Mouse (Mus musculus): ENCODE results near the gene Accs. TPM values are rescaled to one million over a fixed set of nuclear protein-coding genes. Genes with fewer than 3 reads are reported as not detected.

Gene Accs
- total and polyA plus RNA-seq, 3 experiments: 5.7 to 6.7 (median 6.2) TPM

DNA sequence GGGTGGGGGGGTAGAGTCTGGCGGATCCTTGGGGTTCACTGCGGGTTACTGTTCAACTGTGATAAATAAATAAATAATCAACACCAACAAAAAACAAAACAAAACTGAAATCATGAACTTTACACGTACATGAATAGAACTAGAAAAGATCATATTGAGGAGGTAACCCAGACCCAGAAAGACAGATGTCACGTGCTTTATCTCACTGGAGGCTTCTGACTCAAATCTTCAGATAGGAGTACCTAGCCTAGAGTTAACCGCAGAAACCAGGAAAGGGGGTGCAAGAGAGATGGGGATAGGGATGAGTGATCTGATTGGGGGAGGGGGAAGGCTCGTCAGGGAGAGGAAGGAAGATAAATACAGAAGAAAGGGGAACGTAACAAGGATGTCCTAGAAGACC lies 39.3 kb upstream of the Accs start:
- Histone ChIP-seq H3K36me3 (replicated peaks in 1 of 2; ENCODE audit: control insufficient read depth in 1 of 2, insufficient read depth in 1 of 2, low read length in 1 of 2) (no peaks in the 10 kb centered on the region), H3K4me1 (ENCODE audit: control insufficient read depth in 1 of 2, insufficient read depth in 2 of 2) (peaks cover 6 to 10% of the 10 kb centered on the region in 2 experiments; a peak in 2 of 4 replicates), H3K27ac (ENCODE audit: insufficient read depth, low read depth) (no peak overlapping the region), H3K27me3 (replicated peaks) (no peaks in the 10 kb centered on the region), H3K9ac (ENCODE audit: insufficient read depth, low read depth) (no peak overlapping the region), H3K9me3 (replicated peaks; ENCODE audit: low read length) (no peaks in the 10 kb centered on the region), H3K79me2 (replicated peaks; ENCODE audit: control insufficient read depth, extremely low read depth, insufficient read depth, poor library complexity, severe bottlenecking) (no peaks in the 10 kb centered on the region), H3K4me2 (ENCODE audit: insufficient read depth, low read depth, poor library complexity, severe bottlenecking) (no peak overlapping the region), H3K4me3 (replicated peaks in 1 of 3; ENCODE audit: low read depth in 2 of 3, low read length in 2 of 3, poor library complexity in 1 of 3) (no peak overlapping the region)
- no peak for TF ChIP-seq MAX (IDR thresholded peaks at IDR 0.05; ENCODE audit: low read length)
- no peak for TF ChIP-seq CTCF (conservative IDR thresholded peaks at IDR 0.05 in 1 of 2, IDR thresholded peaks at IDR 0.05 in 1 of 2; ENCODE audit: low read depth in 2 of 2, low read length in 2 of 2)
- TF ChIP-seq SIN3A (IDR thresholded peaks at IDR 0.05; ENCODE audit: low read length): no peak
- no peak for TF ChIP-seq POLR2AphosphoS2 (IDR thresholded peaks at IDR 0.05; ENCODE audit: low read depth, low read length)
- TF ChIP-seq TBP (conservative IDR thresholded peaks at IDR 0.05; ENCODE audit: low read depth, low read length): no peak
- no peak for TF ChIP-seq ZNF384 (IDR thresholded peaks at IDR 0.05; ENCODE audit: low read depth, low read length)
- no peak for TF ChIP-seq CHD2 (IDR thresholded peaks at IDR 0.05; ENCODE audit: low read length)
- no peak for TF ChIP-seq ETS1 (conservative IDR thresholded peaks at IDR 0.05; ENCODE audit: low read depth, low read length)
- no peak for TF ChIP-seq CHD1 (IDR thresholded peaks at IDR 0.05; ENCODE audit: low read depth, low read length)
- TF ChIP-seq E2F4 (IDR thresholded peaks at IDR 0.05; ENCODE audit: insufficient replicate concordance, low read depth, low read length): no peak
- TF ChIP-seq IRF4 (IDR thresholded peaks at IDR 0.05; ENCODE audit: low read depth, low read length): no peak
- no peak for TF ChIP-seq UBTF (IDR thresholded peaks at IDR 0.05; ENCODE audit: low read depth, low read length)
- TF ChIP-seq ZMIZ1 (IDR thresholded peaks at IDR 0.05; ENCODE audit: low read depth, low read length): no peak
- TF ChIP-seq NELFE (IDR thresholded peaks at IDR 0.05; ENCODE audit: low read depth, low read length): no peak
- no peak for TF ChIP-seq HCFC1 (IDR thresholded peaks at IDR 0.05; ENCODE audit: low read depth, low read length)
- no peak for TF ChIP-seq TCF12 (IDR thresholded peaks at IDR 0.05; ENCODE audit: low read depth, low read length)
- no peak for TF ChIP-seq RAD21 (IDR thresholded peaks at IDR 0.05; ENCODE audit: low read depth, low read length)
- dilution Hi-C loops (cut with MboI; ENCODE audit: extremely low pct_ligation_motif_present, extremely low pct_unique_long_range_greater_than_20kb, low sequenced_read_pairs): no loop called here
- in situ Hi-C loops (cut with MboI; ENCODE audit: low pct_ligation_motif_present, low pct_unique_long_range_greater_than_20kb, low sequenced_read_pairs): no loop called here
- DNase-seq (ENCODE audit: extremely low read depth): no peak

DNA sequence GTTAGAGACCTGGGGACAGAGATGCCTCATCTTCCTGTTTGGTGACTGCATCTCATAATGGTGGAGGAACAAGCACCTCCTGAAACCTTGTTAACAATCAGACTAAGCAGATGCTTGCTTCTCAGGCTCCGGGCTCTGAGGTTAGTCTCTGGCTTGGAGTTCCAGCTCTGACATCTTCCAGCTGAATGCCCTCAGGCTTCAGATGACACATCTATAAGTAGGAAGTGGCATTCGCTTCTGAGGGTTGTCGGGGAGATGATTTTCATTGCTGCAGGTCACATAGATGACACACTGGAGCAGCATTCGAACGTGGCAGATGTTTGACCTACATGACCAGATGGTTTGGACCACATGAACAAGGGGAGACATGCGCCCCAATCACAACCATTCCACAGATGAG lies 38.6 kb upstream of the Accs start:
- no peaks in the 10 kb centered on the region for H3K9me3 ChIP-seq (replicated peaks; ENCODE audit: low read length)
- H3K79me2 ChIP-seq (replicated peaks; ENCODE audit: control insufficient read depth, extremely low read depth, insufficient read depth, poor library complexity, severe bottlenecking): no peaks in the 10 kb centered on the region
- TF ChIP-seq UBTF (IDR thresholded peaks at IDR 0.05; ENCODE audit: low read depth, low read length) (no peak), E2F4 (IDR thresholded peaks at IDR 0.05; ENCODE audit: insufficient replicate concordance, low read depth, low read length) (no peak), JUND (conservative IDR thresholded peaks at IDR 0.05; ENCODE audit: low read depth, low read length) (no peak), ELF1 (IDR thresholded peaks at IDR 0.05; ENCODE audit: low read depth, low read length) (no peak), PAX5 (IDR thresholded peaks at IDR 0.05; ENCODE audit: low read length) (no peak), USF2 (conservative IDR thresholded peaks at IDR 0.05; ENCODE audit: low read depth, low read length) (no peak), USF1 (IDR thresholded peaks at IDR 0.05; ENCODE audit: low read depth, low read length) (no peak), KAT2A (IDR thresholded peaks at IDR 0.05; ENCODE audit: insufficient replicate concordance, low read length) (no peak), MAX (IDR thresholded peaks at IDR 0.05; ENCODE audit: low read length) (no peak), CHD2 (IDR thresholded peaks at IDR 0.05; ENCODE audit: low read length) (no peak), CHD1 (IDR thresholded peaks at IDR 0.05; ENCODE audit: low read depth, low read length) (no peak), EP300 (IDR thresholded peaks at IDR 0.05; ENCODE audit: low read length) (no peak), JUN (IDR thresholded peaks at IDR 0.05; ENCODE audit: insufficient read depth, low read depth, low read length) (no peak), TBP (conservative IDR thresholded peaks at IDR 0.05; ENCODE audit: low read depth, low read length) (no peak), ZC3H11A (IDR thresholded peaks at IDR 0.05; ENCODE audit: low read depth, low read length) (no peak), ZKSCAN1 (IDR thresholded peaks at IDR 0.05; ENCODE audit: borderline replicate concordance, low read depth, low read length) (no peak)
- no peak overlapping the region for H3K9ac ChIP-seq (ENCODE audit: insufficient read depth, low read depth)
- no peak for DNase-seq (ENCODE audit: extremely low read depth)
- no peak overlapping the region for H3K27ac ChIP-seq (ENCODE audit: insufficient read depth, low read depth)
- no peak overlapping the region for H3K4me3 ChIP-seq (replicated peaks in 1 of 3; ENCODE audit: low read depth in 2 of 3, low read length in 2 of 3, poor library complexity in 1 of 3)
- H3K4me1 ChIP-seq (ENCODE audit: control insufficient read depth in 1 of 2, insufficient read depth in 2 of 2): peaks cover 6 to 10% of the 10 kb centered on the region in 2 experiments; a peak in 2 of 4 replicates
- H3K4me2 ChIP-seq (ENCODE audit: insufficient read depth, low read depth, poor library complexity, severe bottlenecking): no peak overlapping the region
- in situ Hi-C loops (cut with MboI; ENCODE audit: low pct_ligation_motif_present, low pct_unique_long_range_greater_than_20kb, low sequenced_read_pairs): no loop called here
- dilution Hi-C loops (cut with MboI; ENCODE audit: extremely low pct_ligation_motif_present, extremely low pct_unique_long_range_greater_than_20kb, low sequenced_read_pairs): no loop called here
- no peaks in the 10 kb centered on the region for H3K36me3 ChIP-seq (replicated peaks in 1 of 2; ENCODE audit: control insufficient read depth in 1 of 2, insufficient read depth in 1 of 2, low read length in 1 of 2)
- no peaks in the 10 kb centered on the region for H3K27me3 ChIP-seq (replicated peaks)
